Mouse (Mus musculus) lung, adult 2 months (tissue): ENCODE results near the gene Tab1.

Experiments used
- CTCF ChIP-seq: fragments of 200-500 bp; IDR thresholded peaks from 2 replicates; pipeline ENCODE4 v1.5.1; 2011; ENCODE audit warnings: mild to moderate bottlenecking, low read length, control low read depth; ENCODE audit not compliant: insufficient read depth
- POLR2A ChIP-seq: fragments of 200-500 bp; IDR thresholded peaks from 2 replicates; pipeline ENCODE4 v1.6.1; 2011; ENCODE audit warnings: low read depth, mild to moderate bottlenecking, control low read depth, low read length, borderline replicate concordance; ENCODE audit errors: extremely low read depth

GRCm38 (mm10) chr15:80100196-80100595 lies 32.7 kb upstream of the Tab1 start:
- no peak for TF ChIP-seq CTCF
- TF ChIP-seq POLR2A, result no peak
